In the genomic region with DNA sequence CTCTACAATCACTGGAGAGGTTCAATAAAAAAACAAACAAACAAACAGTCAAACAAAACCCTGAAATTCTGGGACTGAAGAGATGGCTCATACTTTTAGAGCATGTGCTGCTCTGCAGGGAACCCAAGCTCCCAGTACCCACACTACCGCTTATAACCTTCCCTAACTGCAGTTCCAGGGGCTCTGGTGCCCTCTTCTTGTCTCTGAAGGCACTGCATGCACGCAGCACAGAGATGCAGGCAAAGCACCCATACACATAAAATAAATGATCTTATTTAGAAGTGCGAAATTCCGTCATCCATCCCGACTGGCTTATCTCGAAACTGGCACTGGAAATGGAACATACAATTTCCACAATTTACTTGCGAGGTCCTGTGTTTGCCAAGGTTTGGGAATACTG, we compare ENCODE assay signal across 11 mouse cellular contexts.
DNase-seq lines count a peak whose midpoint lies in the region; TF ChIP-seq lines count a peak whose summit lies in the region.
"Had no signal": no experiment of that assay in that cellular context is flagged by ENCODE, and none has a peak within 500 bp of the region (broad histone marks: within the 10 kb centered on the region; RNA-seq: fewer than 3 reads in every experiment).

No protein-coding gene starts in this region.

- peak; percentile 55 for TF ChIP-seq CTCF in gastrocnemius, adult 2 months (IDR thresholded peaks at IDR 0.05)

- H3K27ac ChIP-seq in gastrocnemius, adult 2 months = no peak overlapping the region
- H3K27ac ChIP-seq: liver, embryonic 13.5 days; neural tube, embryonic 15.5 days had no signal

- no peak for DNase-seq in gastrocnemius, adult 2 months
- no peak for DNase-seq in gastrocnemius, postnatal 36 days
- peak; percentile 4 to 11 for DNase-seq in spleen, adult 18-20 months
- no peak for DNase-seq in spleen, adult 12 weeks (ENCODE audit: low spot score)
- DNase-seq in lung, adult 18-20 months = peak; percentile 6 to 9
- DNase-seq in natural killer cell, adult 2 months (ENCODE audit: low spot score in 2 of 2) = no peak
- no peak for DNase-seq in heart, postnatal 4 days
- no peak for DNase-seq in urinary bladder, postnatal 14 days (ENCODE audit: low spot score)
- DNase-seq: liver, embryonic 13.5 days had no signal

- H3K4me3 ChIP-seq in gastrocnemius, adult 2 months = no peak overlapping the region
- H3K4me3 ChIP-seq: erythroblast, embryonic 14.5 days; liver, embryonic 13.5 days; neural tube, embryonic 15.5 days had no signal

- intact Hi-C loops in gastrocnemius, adult 2 months (cut with DNase I) = no loop called here
- intact Hi-C loops in gastrocnemius, postnatal 36 days (cut with DNase I) = no loop called here

Comparison
In these comparisons a context has a peak if more than half of its experiments do, and no peak if none do; other contexts are left out.
1. DNase-seq: peak in spleen, adult 18-20 months (2 of 2) and lung, adult 18-20 months (2 of 2); none in gastrocnemius, adult 2 months (single experiment), gastrocnemius, postnatal 36 days (0 of 2), spleen, adult 12 weeks (single experiment), natural killer cell, adult 2 months (0 of 2), heart, postnatal 4 days (single experiment) and urinary bladder, postnatal 14 days (single experiment).